In the genomic region with DNA sequence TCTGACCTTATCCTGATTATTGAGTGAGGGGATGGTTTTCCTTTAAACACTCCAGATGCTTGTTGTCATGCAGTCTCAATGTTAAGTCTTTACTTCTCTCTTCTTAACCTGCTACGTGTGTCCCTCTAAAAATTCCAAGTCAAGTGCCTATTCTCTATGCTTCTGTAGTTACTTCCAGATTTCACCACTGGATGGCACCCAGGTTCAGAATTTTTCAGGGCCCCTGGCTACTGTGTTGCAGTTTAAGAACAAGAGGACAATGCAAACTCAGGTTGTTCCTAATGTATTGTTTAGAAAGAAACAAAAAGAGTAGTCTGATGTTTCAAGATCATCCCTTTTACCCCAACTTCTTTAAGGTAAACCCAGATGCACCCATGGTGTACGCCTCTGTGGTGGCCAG, we compare ENCODE assay signal across 9 mouse cellular contexts. TPM values are rescaled to one million over a fixed set of nuclear protein-coding genes. Genes with fewer than 3 reads are reported as not detected.
DNase-seq lines count a peak whose midpoint lies in the region; ATAC-seq lines count a peak whose summit lies in the region.
"Had no signal": no experiment of that assay in that cellular context is flagged by ENCODE, and none has a peak within 500 bp of the region (broad histone marks: within the 10 kb centered on the region; RNA-seq: fewer than 3 reads in every experiment).

No protein-coding gene starts in this region.

- no peaks in the 10 kb centered on the region for H3K27me3 ChIP-seq in hindbrain, embryonic 16.5 days (replicated peaks; ENCODE audit: control insufficient read depth, insufficient read depth, low read length)
- H3K27me3 ChIP-seq: embryonic facial prominence, embryonic 15.5 days had no signal

- no peaks in the 10 kb centered on the region for H3K4me1 ChIP-seq in hindbrain, embryonic 16.5 days (ENCODE audit: control insufficient read depth, insufficient read depth, low read depth, low read length)
- H3K4me1 ChIP-seq: embryonic facial prominence, embryonic 15.5 days had no signal

- no peaks in the 10 kb centered on the region for H3K36me3 ChIP-seq in hindbrain, embryonic 16.5 days (ENCODE audit: control insufficient read depth, insufficient read depth, low read length)
- H3K36me3 ChIP-seq: embryonic facial prominence, embryonic 15.5 days had no signal

- intact Hi-C loops in left cerebral cortex, postnatal 36 days (cut with DNase I) = loop anchor here (2.0 to 10.0 kb wide), 2 partner anchors 167 to 1981 kb away; no protein-coding TSS in a partner anchor

- H3K4me3 ChIP-seq in hindbrain, embryonic 16.5 days (ENCODE audit: low read length) = no peak overlapping the region
- H3K4me3 ChIP-seq: embryonic facial prominence, embryonic 15.5 days; megakaryocyte, embryonic 14.5 days had no signal

- H3K4me2 ChIP-seq in hindbrain, embryonic 16.5 days (ENCODE audit: low read length) = no peak overlapping the region
- H3K4me2 ChIP-seq: embryonic facial prominence, embryonic 15.5 days had no signal

- WGBS in hindbrain, embryonic 16.5 days = 55% methylated on average over 2 of the region's 2 CpGs

- no peak overlapping the region for H3K27ac ChIP-seq in hindbrain, embryonic 16.5 days (ENCODE audit: low read depth, low read length)
- H3K27ac ChIP-seq: embryonic facial prominence, embryonic 15.5 days had no signal

- no peak overlapping the region for H3K9ac ChIP-seq in hindbrain, embryonic 16.5 days (ENCODE audit: low read depth, low read length)
- H3K9ac ChIP-seq: embryonic facial prominence, embryonic 15.5 days had no signal

- no peaks in the 10 kb centered on the region for H3K9me3 ChIP-seq in hindbrain, embryonic 16.5 days (ENCODE audit: control insufficient read depth, low read length)
- H3K9me3 ChIP-seq: embryonic facial prominence, embryonic 15.5 days; megakaryocyte, embryonic 14.5 days had no signal

- peak; percentile 57 for DNase-seq in layer of hippocampus, adult 11-12 months (ENCODE audit: low spot score)
- no peak for DNase-seq in layer of hippocampus, adult 9-11 months
- peak; percentile 60 for DNase-seq in R1 (ENCODE audit: low read depth, low spot score)
- DNase-seq in embryo, embryonic 10.5 days (ENCODE audit: low spot score) = peak; percentile 80
- peak; percentile 23 to 47 for DNase-seq in left cerebral cortex, postnatal 36 days (ENCODE audit: low spot score in 2 of 2)
- DNase-seq in right cerebral cortex, adult 18-20 months = peak; percentile 62

- ATAC-seq in hindbrain, embryonic 16.5 days = peak; percentile 83

RNA-seq across cellular contexts. Expression of gene Palld, which starts 8.4 kb away (rescaled TPM):
- polyA plus RNA-seq in hindbrain, embryonic 16.5 days (2015; fragmentation: Nextera tagmentation; extraction: Ambion mirVana) = 17.3 and 18.7 TPM in 2 replicates
- 1 to 10 TPM; 2.8 to 4.0 TPM for total RNA-seq in left cerebral cortex, postnatal 36 days (2021)

RNA-seq across cellular contexts. Expression of gene Ddx60, which starts 33.8 kb away (rescaled TPM):
- polyA plus RNA-seq in hindbrain, embryonic 16.5 days (2015; fragmentation: Nextera tagmentation; extraction: Ambion mirVana) = 0.17 and 0.28 TPM in 2 replicates
- 1 to 10 TPM in 1 of 2 experiments, under 1 TPM in 1; 0.72 to 1.4 TPM for total RNA-seq in left cerebral cortex, postnatal 36 days (2021)
